Mouse (Mus musculus) testis, adult 2 months (tissue): ENCODE measurements around the gene Wap. TPM values are rescaled to one million over a fixed set of nuclear protein-coding genes. Genes with fewer than 3 reads are reported as not detected.
A peak's percentile ranks its signal among the peaks of the same experiment; 100 is the strongest.

Source experiments
- H3K27ac ChIP-seq: fragments of 200-500 bp; 2 replicates; pipeline ENCODE4 v1.5.1; 2012; ENCODE audit warnings: low read depth, low read length; ENCODE audit not compliant: control insufficient read depth, insufficient read depth
- H3K27me3 ChIP-seq: fragments of 200-500 bp; 2 replicates; pipeline ENCODE4 v1.6.1; 2012; ENCODE audit warnings: mild to moderate bottlenecking, low read length, moderate library complexity; ENCODE audit not compliant: control insufficient read depth, insufficient read depth
- H3K36me3 ChIP-seq: fragments of 200-500 bp; 2 replicates; pipeline ENCODE4 v1.6.1; 2012; ENCODE audit warnings: mild to moderate bottlenecking, low read length; ENCODE audit not compliant: control insufficient read depth, insufficient read depth
- H3K4me1 ChIP-seq: fragments of 200-500 bp; 2 replicates; pipeline ENCODE4 v1.6.1; 2012; ENCODE audit warnings: low read length; ENCODE audit not compliant: control insufficient read depth, insufficient read depth
- H3K4me3 ChIP-seq: fragments of 200-500 bp; 2 replicates; pipeline ENCODE4 v1.5.1; 2012; ENCODE audit warnings: low read depth, mild to moderate bottlenecking, low read length, moderate library complexity, mixed read lengths; ENCODE audit not compliant: control insufficient read depth
- CTCF ChIP-seq: fragments of 200-500 bp; IDR thresholded peaks from 2 replicates; pipeline ENCODE4 v1.5.1; 2012; ENCODE audit warnings: low read depth, mild to moderate bottlenecking, inconsistent platforms, low read length, moderate library complexity; ENCODE audit not compliant: control insufficient read depth, insufficient read depth, insufficient replicate concordance
- POLR2A ChIP-seq: fragments of 200-500 bp; IDR thresholded peaks from 2 replicates; pipeline ENCODE4 v1.6.1; 2012; ENCODE audit warnings: low read depth, mild to moderate bottlenecking, inconsistent platforms, low read length, moderate library complexity; ENCODE audit not compliant: control insufficient read depth
- polyA plus RNA-seq: library from polyadenylated mRNA; depleted of rRNA; stranded (reverse); fragments of >200 nt; gene quantifications from 2 replicates; pipeline ENCODE4 v1.2.3, GENCODE M21; 2012

Wap gene
- polyA plus RNA-seq, 1 experiment: not detected

DNA sequence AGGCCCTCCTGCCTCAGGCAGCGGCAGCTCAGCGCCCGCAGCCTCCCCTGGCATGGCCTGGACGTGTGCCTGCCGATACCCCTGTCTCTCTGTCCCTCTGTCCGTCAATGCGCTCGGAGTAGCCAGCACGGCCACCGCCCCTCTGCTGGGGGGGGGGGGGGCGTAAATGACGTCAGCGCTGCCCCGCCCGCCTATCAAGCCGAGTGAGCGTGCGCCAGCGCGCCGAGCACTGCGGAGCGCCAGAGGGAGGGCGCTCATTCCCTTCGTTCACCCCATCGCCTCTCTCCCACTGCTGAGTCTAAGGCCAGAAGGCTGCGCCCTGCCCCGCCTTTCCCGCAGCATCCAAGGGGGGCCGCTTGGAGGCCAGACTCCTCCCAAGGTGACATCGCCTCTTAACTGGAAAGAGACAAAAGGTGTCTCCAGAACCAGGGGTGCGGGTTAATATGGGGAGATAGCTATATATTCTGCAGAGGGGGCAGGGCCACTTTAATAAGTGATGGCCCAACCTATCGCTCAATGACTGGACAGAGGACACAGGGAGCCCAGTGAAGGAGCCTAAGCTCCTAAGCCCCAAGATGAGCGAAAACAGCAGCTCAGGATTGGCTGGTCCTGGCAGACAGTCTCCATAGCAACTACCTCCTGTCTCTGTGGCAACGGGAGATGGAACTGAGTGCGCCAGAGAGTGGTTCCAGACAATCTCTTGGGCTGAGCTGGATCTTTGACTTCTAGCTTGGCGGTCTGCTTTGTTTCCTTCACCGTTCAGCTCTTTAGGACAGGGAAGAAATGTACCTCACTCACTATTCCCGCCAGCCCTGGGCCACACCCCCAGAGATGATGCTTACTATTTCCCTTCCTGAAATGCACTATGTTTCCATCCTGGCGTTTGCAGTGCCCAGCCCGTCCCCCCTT, 32.7 kb downstream of the Wap start, which contains the start of gene Nacad:
Nacad (minus strand) TSS at position 563 of the 909 bp plus-strand sequence.
- no peak within 1 kb of the TSS for H3K27ac ChIP-seq
- H3K4me1 ChIP-seq: peaks cover 13% of the 10 kb centered on the region
- no peaks in the 10 kb centered on the region for H3K36me3 ChIP-seq
- H3K27me3 ChIP-seq: no peaks in the 10 kb centered on the region
- peak within 1 kb of the TSS; percentile 61 for H3K4me3 ChIP-seq
- TF ChIP-seq CTCF (no peak), POLR2A (no peak)

DNA sequence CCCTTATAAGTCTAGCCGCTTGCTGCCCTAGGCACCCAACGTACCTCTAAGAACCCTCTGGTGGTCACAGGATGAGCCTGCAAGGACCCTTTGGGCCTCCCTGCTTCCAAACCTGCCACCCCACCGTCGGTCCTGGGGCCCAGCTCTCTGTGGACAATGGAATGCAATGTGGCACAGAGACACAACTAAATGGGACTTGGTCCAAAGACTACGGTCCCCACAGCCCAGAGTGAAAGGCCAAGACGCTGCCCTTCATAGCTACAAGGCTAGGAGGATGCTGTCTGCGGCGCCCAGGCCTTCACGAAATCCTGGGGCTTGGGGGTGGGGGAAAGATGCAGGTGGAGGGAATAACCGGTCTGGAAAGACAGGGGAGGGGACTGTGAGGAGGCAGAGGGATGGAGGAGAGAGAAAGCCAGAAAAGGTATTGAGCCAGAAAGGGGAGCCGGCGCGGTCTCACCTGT, 33.4 kb downstream of the Wap start:
- Histone ChIP-seq H3K27ac (no peak overlapping the region), H3K4me3 (peak overlapping the region; percentile 61), H3K4me1 (peaks cover 13% of the 10 kb centered on the region), H3K36me3 (no peaks in the 10 kb centered on the region), H3K27me3 (no peaks in the 10 kb centered on the region)
- no peak for TF ChIP-seq CTCF
- no peak for TF ChIP-seq POLR2A

DNA sequence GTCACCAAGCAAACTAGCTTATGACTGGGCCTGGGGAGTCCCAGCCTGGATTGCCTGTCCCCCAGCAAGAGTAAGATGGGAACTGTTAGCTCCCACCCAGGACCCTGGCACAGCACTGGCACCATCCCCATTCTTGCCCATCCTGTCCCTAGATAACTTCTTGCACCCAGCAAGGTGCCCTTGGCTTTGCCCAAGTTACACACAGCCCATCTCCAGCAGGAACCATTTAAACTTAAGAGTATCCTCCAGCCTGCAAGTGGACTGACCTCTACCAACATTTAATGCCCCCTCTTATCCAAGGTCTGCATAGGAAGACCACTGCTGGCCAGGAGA, 33.9 kb downstream of the Wap start:
- no peak overlapping the region for H3K27ac ChIP-seq
- no peaks in the 10 kb centered on the region for H3K27me3 ChIP-seq
- H3K36me3 ChIP-seq: no peaks in the 10 kb centered on the region
- H3K4me1 ChIP-seq: peaks cover 18% of the 10 kb centered on the region
- no peak overlapping the region for H3K4me3 ChIP-seq
- TF ChIP-seq CTCF (no peak), POLR2A (no peak)

DNA sequence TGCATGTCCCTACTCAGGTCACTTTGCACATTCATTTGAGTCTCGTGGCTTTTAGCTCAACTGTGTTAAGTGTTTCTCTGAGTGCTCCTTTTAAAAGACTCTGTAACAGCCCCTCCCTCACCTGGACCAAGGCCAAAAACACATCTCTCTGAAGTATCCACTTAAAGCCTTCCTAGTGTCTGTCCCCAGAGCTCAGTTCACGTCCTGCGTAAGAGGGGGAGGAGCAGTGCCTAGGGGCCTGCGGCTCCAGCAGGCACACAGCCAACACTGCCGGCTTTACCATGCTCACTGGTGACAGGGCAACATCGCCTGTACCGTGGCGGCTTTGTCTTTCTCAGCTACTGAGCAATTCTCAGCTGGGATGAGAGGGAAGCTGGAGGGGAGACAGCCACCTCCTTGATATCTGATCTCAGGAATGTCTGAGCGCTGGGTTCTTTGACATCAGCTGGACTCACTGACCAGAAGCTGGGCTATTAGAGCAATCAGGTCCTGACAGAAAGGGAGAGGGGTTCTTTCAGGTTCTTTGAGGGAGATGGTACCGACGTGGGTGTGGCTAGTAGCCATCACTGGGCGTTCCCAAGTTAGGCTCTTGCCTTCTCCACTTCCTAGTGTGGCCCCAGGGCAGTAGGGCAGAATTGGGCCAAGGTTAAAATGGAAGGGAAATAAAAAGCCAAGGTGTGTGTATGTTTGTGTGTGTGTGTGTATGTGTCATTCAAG, 34.4 kb downstream of the Wap start:
- no peak overlapping the region for H3K4me3 ChIP-seq

GRCm38 (mm10) chr11:6603224-6603623, 35.2 kb downstream of the Wap start:
- no peak overlapping the region for H3K27ac ChIP-seq

More for the DNA sequence above, 34.4 kb downstream of the Wap start:
- H3K4me1 ChIP-seq: peaks cover 23% of the 10 kb centered on the region
- TF ChIP-seq POLR2A (no peak), CTCF (no peak)
- H3K36me3 ChIP-seq: no peaks in the 10 kb centered on the region
- no peak overlapping the region for H3K27ac ChIP-seq
- no peaks in the 10 kb centered on the region for H3K27me3 ChIP-seq

DNA sequence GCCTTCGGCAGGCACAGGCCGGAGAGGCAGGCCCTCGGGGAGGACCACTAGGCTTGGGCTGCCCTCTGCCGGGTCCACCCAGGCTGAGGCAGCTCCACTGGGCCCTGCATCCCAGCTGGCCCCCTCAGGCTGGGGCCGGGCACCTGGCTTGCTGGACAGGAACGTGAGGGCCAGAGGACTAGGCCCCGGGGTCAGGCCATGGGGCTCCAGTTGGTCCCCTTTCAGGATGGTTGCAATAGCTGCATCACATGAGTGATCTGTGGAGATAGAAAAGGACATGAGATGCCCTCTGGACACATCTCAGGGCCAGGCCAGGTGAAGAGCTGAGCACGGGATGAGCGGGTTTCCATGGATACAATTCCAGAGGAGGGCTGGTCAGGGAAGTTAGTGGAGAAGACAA, 35.8 kb downstream of the Wap start:
- Histone ChIP-seq H3K27ac (no peak overlapping the region), H3K4me3 (no peak overlapping the region), H3K27me3 (no peaks in the 10 kb centered on the region), H3K4me1 (peaks cover 32% of the 10 kb centered on the region), H3K36me3 (no peaks in the 10 kb centered on the region)
- TF ChIP-seq POLR2A (no peak), CTCF (no peak)

More at GRCm38 (mm10) chr11:6603224-6603623, 35.2 kb downstream of the Wap start:
- no peak overlapping the region for H3K4me3 ChIP-seq
- no peaks in the 10 kb centered on the region for H3K27me3 ChIP-seq
- H3K4me1 ChIP-seq: peaks cover 28% of the 10 kb centered on the region
- no peaks in the 10 kb centered on the region for H3K36me3 ChIP-seq
- TF ChIP-seq POLR2A: no peak
- no peak for TF ChIP-seq CTCF

GRCm38 (mm10) chr11:6601649-6602480, 36.6 kb downstream of the Wap start:
- Histone ChIP-seq H3K36me3 (no peaks in the 10 kb centered on the region), H3K4me1 (peaks cover 32% of the 10 kb centered on the region), H3K27ac (no peak overlapping the region), H3K27me3 (no peaks in the 10 kb centered on the region), H3K4me3 (no peak overlapping the region)
- TF ChIP-seq POLR2A: no peak
- TF ChIP-seq CTCF: no peak
